Mouse (Mus musculus) urinary bladder, postnatal 14 days (tissue): Measurements from ENCODE around the gene Hps1.
A peak's percentile ranks its signal among the peaks of the same experiment; 100 is the strongest.

Source experiments
- DNase-seq: peaks from one replicate; pipeline ENCODE4 v3.0.0; 2021; ENCODE audit warnings: low spot score

The Hps1 gene

GRCm38 (mm10) chr19:42755148-42755870 lies 24.5 kb downstream of the Hps1 start:
- DNase-seq = peak; percentile 49

- peak; percentile 80 for DNase-seq
Measured at GRCm38 (mm10) chr19:42753141-42753917, 26.4 kb downstream of the Hps1 start.

GRCm38 (mm10) chr19:42752363-42752931 lies 27.3 kb downstream of the Hps1 start, which contains the start of gene Pyroxd2:
Gene Pyroxd2, minus strand, starts transcription at chr19:42752775.
- DNase-seq = peak; percentile 86

- no peak for DNase-seq
Measured at GRCm38 (mm10) chr19:42750196-42750595, 29.6 kb downstream of the Hps1 start.

GRCm38 (mm10) chr19:42746702-42747101 lies 33.1 kb downstream of the Hps1 start:
- no peak for DNase-seq

GRCm38 (mm10) chr19:42745869-42746224 lies 33.9 kb downstream of the Hps1 start:
- DNase-seq = no peak

- no peak for DNase-seq
Measured at GRCm38 (mm10) chr19:42745084-42745868, 34.5 kb downstream of the Hps1 start.

GRCm38 (mm10) chr19:42744162-42744586 lies 35.6 kb downstream of the Hps1 start:
- DNase-seq = peak; percentile 66

GRCm38 (mm10) chr19:42743261-42743660 lies 36.5 kb downstream of the Hps1 start:
- no peak for DNase-seq

- no peak for DNase-seq
Measured at GRCm38 (mm10) chr19:42741884-42742283, 37.9 kb downstream of the Hps1 start.

GRCm38 (mm10) chr19:42740163-42740899 lies 39.4 kb downstream of the Hps1 start:
- no peak for DNase-seq

GRCm38 (mm10) chr19:42739734-42740133 lies 40.0 kb downstream of the Hps1 start:
- DNase-seq = no peak

- DNase-seq = no peak
Measured at GRCm38 (mm10) chr19:42737753-42738152, 42.0 kb downstream of the Hps1 start.

GRCm38 (mm10) chr19:42734982-42735381 lies 44.8 kb downstream of the Hps1 start:
- no peak for DNase-seq

GRCm38 (mm10) chr19:42727424-42727823 lies 52.4 kb downstream of the Hps1 start:
- DNase-seq = no peak

- no peak for DNase-seq
Measured at GRCm38 (mm10) chr19:42726766-42727165, 53.0 kb downstream of the Hps1 start.

- DNase-seq = no peak
Measured at GRCm38 (mm10) chr19:42725973-42726350, 53.8 kb downstream of the Hps1 start.

GRCm38 (mm10) chr19:42725056-42725972 lies 54.5 kb downstream of the Hps1 start:
- no peak for DNase-seq

- DNase-seq = no peak
Measured at GRCm38 (mm10) chr19:42723302-42723701, 56.5 kb downstream of the Hps1 start.

- DNase-seq = peak; percentile 38
Measured at GRCm38 (mm10) chr19:42722500-42722899, 57.3 kb downstream of the Hps1 start.
